Mouse (Mus musculus) layer of hippocampus, postnatal 25 days (tissue): ENCODE results near the gene Gls2. TPM values are rescaled to one million over a fixed set of nuclear protein-coding genes. Genes with fewer than 3 reads are reported as not detected.

Source experiments
- total RNA-seq, 2 experiments: library from RNA; stranded (reverse); gene quantifications; 2 replicates each; pipeline ENCODE4 v1.2.3; 2021

Gls2 gene
- total RNA-seq, 2 experiments from 2014 or later = 19.2 to 23.5 TPM

Other genes starting within 250 kb of the Gls2 start
- gene Hsd17b6, start 186.8 kb upstream of the Gls2 start, total RNA-seq = not detected
- 1 to 10 TPM; 6.6 to 6.8 TPM for gene Prim1, start 179.3 kb upstream of the Gls2 start, total RNA-seq
- 100 to 1,000 TPM; 317 to 351 TPM for gene Naca, start 158.9 kb upstream of the Gls2 start, total RNA-seq
- 100 to 1,000 TPM; 134 to 145 TPM for gene Ptges3, start 135.5 kb upstream of the Gls2 start, total RNA-seq
- 1,000 to 10,000 TPM; 1,588 to 1,852 TPM for gene Atp5b, start 111.2 kb upstream of the Gls2 start, total RNA-seq
- gene Baz2a, start 102.9 kb upstream of the Gls2 start, total RNA-seq = 10 to 100 TPM; 32.2 to 42.5 TPM
- gene Rbms2, start 14.2 kb upstream of the Gls2 start, total RNA-seq = 10 to 100 TPM; 11.5 to 11.9 TPM
- gene Spryd4, start 17.4 kb downstream of the Gls2 start, total RNA-seq = 10 to 100 TPM in 1 of 2 experiments, 1 to 10 TPM in 1; 8.5 to 10.6 TPM
- not detected for gene Mip, start 31.4 kb downstream of the Gls2 start, total RNA-seq
- gene Timeless, start 37.6 kb downstream of the Gls2 start, total RNA-seq = 1 to 10 TPM; 4.3 to 5.6 TPM
- gene Apon, start 59.6 kb downstream of the Gls2 start, total RNA-seq = not detected
- not detected for gene Apof, start 74.2 kb downstream of the Gls2 start, total RNA-seq
- 10 to 100 TPM; 27.8 to 30.0 TPM for gene Stat2, start 76.1 kb downstream of the Gls2 start, total RNA-seq
- 1 to 10 TPM in 1 of 2 experiments, under 1 TPM in 1; 0.84 to 1.1 TPM for gene Il23a, start 104.3 kb downstream of the Gls2 start, total RNA-seq
- gene Pan2, start 108.9 kb downstream of the Gls2 start, total RNA-seq = 10 to 100 TPM; 12.3 to 17.4 TPM
- gene Cnpy2, start 128.0 kb downstream of the Gls2 start, total RNA-seq = 10 to 100 TPM; 81.1 to 92.0 TPM
- gene Cs, start 143.3 kb downstream of the Gls2 start, total RNA-seq = 100 to 1,000 TPM; 232 to 242 TPM
- gene Coq10a, start 174.5 kb downstream of the Gls2 start, total RNA-seq = 10 to 100 TPM; 52.9 to 53.5 TPM
- gene Ankrd52, start 182.7 kb downstream of the Gls2 start, total RNA-seq = 10 to 100 TPM; 54.7 to 69.5 TPM
- gene Slc39a5, start 206.8 kb downstream of the Gls2 start, total RNA-seq = not detected
- 100 to 1,000 TPM in 1 of 2 experiments, 10 to 100 TPM in 1; 96.7 to 101 TPM for gene Nabp2, start 217.0 kb downstream of the Gls2 start, total RNA-seq
- gene Rnf41, start 217.2 kb downstream of the Gls2 start, total RNA-seq = 10 to 100 TPM; 68.0 to 76.9 TPM